Mouse (Mus musculus): ENCODE results near the gene Ckb. TPM values are rescaled to one million over a fixed set of nuclear protein-coding genes. Genes with fewer than 3 reads are reported as not detected.

Gene Ckb
- total RNA-seq, 2 experiments from 2014 or later = 6.7 to 10.8 TPM

DNA sequence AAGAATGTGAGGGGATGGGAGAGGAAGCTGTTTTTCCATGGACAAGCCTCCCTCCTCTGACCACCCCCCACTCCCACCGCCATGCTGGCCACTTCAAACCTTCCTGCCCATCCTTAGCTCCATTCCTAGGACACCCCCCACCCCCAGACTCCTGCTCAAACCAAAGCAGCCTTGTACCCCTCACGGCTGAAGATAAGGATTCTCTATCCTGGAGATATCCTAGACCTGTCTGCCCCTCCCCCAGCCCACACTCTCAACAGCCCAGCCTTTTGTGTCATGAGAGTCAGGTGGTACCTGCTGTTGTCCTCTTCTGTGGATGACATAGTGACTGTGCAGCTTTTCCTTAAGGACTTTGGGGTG lies 15.9 kb upstream of the Ckb start:
- TF ChIP-seq CTCF (IDR thresholded peaks at IDR 0.05) = no peak
- no peak for DNase-seq
- Histone ChIP-seq H3K4me3 (peak overlapping the region; percentile 53), H3K27ac (peak overlapping the region; percentile 86)
- intact Hi-C loops (cut with DNase I) = no loop called here

DNA sequence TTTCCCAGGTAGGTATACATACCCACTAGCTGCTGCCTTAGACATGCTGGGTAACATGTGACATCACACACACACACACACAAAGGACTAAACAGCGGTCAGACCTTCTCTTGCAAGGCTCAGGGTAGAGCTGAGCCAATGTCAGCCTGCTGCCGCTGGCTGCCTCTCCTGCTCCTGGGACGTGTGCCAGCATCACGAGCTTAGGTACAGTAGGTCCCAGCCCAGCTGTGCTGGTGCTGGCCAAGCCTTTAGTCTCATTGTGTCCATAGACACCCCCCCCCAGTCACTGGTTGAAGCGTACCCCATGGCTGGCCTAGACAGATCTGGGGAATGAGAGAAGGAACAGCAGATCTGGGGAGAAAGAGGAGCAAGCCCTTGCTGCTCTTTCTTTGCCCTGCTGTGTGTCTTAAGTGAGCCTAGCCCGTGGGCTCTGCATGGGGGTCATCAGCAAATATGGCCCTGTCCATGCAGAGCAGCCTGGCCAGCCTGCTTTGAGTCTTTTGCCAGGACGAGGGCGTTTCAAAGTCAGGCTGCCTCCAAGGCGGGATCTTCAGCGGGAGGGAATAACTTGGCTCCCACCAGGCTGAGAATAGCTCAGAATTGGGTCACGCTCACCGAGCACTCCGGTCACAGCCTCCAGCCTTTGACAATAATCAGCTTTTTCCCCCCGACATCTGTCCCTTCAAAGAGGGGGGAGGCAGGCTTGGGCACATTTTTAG lies 15.4 kb upstream of the Ckb start:
- no peak for TF ChIP-seq CTCF (IDR thresholded peaks at IDR 0.05)
- peak overlapping the region; percentile 86 for H3K27ac ChIP-seq
- DNase-seq = peak; percentile 91
- intact Hi-C loops (cut with DNase I) = no loop called here
- peak overlapping the region; percentile 53 for H3K4me3 ChIP-seq

DNA sequence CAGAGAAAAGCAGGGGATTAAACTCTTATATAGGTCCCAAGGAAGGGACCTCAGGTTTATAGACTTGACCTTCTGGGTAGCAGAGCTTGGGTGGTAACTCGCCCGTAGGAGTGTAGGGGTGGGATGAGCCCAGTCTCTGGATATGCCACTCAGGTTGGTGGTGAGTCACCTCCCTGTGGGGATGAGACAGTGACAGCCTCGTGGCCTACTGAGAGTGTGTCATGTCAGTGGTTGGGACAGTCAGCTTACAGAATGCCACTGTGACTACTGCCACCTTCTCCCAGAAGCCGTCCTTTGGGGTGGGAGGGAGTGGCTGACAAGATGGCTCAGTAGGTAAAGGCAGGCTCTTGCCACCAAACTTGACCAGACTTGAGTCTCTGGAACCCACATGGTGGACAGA lies 14.3 kb upstream of the Ckb start:
- Histone ChIP-seq H3K27ac (peak overlapping the region; percentile 86), H3K4me3 (no peak overlapping the region)
- intact Hi-C loops (cut with DNase I) = no loop called here
- DNase-seq = no peak
- TF ChIP-seq CTCF (IDR thresholded peaks at IDR 0.05) = no peak

DNA sequence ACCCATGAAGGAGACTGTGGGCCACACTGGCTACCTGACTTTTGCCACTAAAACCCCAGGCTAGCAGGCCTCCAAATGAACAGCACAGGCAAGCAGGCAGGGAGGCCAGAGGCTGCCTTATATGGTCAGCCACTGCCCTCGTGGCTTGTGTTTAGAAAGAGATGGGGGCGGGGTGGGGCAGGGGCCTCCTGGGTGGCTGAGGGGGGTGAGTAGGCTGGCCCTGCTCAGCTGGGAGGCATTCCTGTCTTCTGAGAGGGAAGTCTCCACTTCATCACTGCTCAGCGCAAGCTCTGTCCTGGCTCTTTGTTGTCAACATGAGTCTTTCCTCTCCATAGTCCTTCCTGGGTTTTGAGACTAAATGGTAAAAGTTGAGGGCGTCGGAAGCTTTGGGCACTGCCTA lies 10.7 kb upstream of the Ckb start:
- H3K27ac ChIP-seq = peak overlapping the region; percentile 72
- no peak for TF ChIP-seq CTCF (IDR thresholded peaks at IDR 0.05)
- intact Hi-C loops (cut with DNase I) = no loop called here

DNA sequence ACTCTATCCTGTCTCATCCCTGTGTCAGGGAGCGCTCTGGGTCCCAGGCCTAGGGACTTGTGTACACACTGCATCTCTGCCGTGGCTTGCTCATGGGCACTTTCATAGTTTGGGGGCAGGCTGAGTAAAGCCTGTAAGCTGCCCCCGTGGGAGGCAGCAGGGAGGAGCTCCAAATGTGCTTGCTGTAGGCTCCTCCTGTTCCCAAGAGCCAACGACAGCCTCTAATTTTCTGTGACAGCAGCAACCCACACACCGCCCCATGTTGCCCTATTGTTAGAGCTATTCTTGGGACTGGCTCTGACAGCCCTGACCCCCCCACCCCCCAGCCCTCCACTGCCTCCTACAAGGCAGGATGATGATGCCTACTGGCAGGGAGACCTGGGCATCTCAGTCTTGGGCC lies 9.9 kb upstream of the Ckb start:
- peak overlapping the region; percentile 72 for H3K27ac ChIP-seq
- no peak overlapping the region for H3K4me3 ChIP-seq
- intact Hi-C loops (cut with DNase I) = no loop called here
- no peak for DNase-seq
- TF ChIP-seq CTCF (IDR thresholded peaks at IDR 0.05) = no peak

More for the DNA sequence above, 10.7 kb upstream of the Ckb start:
- H3K4me3 ChIP-seq = no peak overlapping the region
- no peak for DNase-seq

DNA sequence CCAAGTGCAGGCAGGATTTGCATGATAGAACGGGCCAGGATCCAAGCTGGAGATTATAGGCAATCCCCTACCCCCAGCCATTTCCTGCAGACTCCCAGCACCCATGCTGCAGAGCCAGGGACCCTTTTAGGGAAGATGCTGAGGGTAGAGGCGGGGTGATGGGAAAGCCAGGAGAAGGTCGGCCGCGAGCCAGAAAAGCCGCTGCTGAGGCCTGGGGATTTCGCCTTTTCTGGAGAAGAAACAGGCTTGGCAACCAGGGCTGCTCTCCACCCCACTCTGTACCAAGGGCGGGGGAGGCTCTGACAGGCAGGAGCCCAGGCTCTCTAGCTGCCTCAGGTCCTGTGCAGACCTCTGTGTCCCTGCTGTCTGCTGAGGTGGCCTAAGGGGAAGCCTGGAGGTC lies 9.2 kb upstream of the Ckb start:
- H3K4me3 ChIP-seq = no peak overlapping the region
- no peak for DNase-seq
- no peak for TF ChIP-seq CTCF (IDR thresholded peaks at IDR 0.05)
- intact Hi-C loops (cut with DNase I) = no loop called here
- H3K27ac ChIP-seq = peak overlapping the region; percentile 72

DNA sequence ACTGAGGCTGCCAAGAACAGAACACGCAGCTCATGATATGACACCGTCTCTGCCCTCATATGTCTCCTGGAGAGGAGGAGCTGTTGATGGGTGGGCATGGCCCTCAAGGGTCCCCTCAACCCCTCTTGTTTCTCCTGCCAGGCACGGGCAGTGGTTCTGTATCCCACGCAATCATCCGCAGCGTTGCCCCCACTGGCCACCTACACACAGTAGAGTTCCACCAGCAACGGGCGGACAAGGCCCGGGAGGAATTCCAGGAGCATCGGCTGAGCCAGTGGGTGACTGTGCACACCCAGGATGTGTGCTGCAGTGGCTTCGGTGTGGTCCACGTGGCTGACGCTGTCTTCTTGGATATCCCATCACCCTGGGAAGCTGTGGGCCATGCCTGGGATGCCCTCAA lies 8.5 kb upstream of the Ckb start:
- no peak overlapping the region for H3K4me3 ChIP-seq
- DNase-seq = no peak
- intact Hi-C loops (cut with DNase I) = no loop called here
- TF ChIP-seq CTCF (IDR thresholded peaks at IDR 0.05) = no peak
- H3K27ac ChIP-seq = peak overlapping the region; percentile 72

DNA sequence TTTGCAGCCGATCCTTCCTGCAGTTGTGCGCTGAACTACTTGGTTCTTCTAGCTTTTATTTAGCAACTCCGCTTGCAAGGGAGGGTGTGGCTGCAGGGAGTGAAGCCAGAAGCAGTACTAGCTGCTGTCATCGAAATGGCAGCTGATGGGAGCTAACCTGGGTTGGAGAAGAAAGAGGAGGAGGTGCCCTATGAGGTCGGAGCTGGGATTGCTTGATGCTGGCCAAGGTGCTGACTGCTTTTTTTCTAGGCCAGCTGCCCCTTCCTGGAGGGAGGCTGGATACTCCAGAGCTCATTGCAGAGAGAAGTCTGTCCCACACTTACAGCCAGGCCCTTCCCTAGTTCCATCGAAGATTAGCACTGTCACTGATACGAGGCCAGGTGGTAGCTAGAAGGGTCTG lies 6.9 kb upstream of the Ckb start:
- Histone ChIP-seq H3K27ac (peak overlapping the region; percentile 95; the same call in 1 of the 2 replicates), H3K4me3 (peak overlapping the region; percentile 80)
- no peak for DNase-seq
- intact Hi-C loops (cut with DNase I) = loop anchor here (5.0 kb wide), 1 partner anchor 33 kb away; the partner anchor contains the start of genes Apopt1 and Bag5
- no peak for TF ChIP-seq CTCF (IDR thresholded peaks at IDR 0.05)

DNA sequence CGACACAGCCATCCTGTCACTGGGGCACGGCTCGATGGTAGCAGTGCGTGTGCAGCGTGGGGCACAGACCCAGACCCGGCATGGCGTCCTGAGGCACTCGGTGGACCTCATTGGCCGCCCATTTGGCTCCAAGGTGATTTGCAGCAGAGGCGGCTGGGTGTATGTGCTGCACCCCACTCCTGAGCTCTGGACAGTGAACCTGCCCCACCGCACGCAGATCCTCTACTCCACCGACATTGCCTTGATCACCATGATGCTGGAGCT lies 6.5 kb upstream of the Ckb start:
- DNase-seq = no peak
- Histone ChIP-seq H3K27ac (peak overlapping the region; percentile 95), H3K4me3 (peak overlapping the region; percentile 80)
- TF ChIP-seq CTCF (IDR thresholded peaks at IDR 0.05) = no peak
- intact Hi-C loops (cut with DNase I) = loop anchor here (5.0 kb wide), 1 partner anchor 34 kb away; the partner anchor contains the start of genes Apopt1 and Bag5

DNA sequence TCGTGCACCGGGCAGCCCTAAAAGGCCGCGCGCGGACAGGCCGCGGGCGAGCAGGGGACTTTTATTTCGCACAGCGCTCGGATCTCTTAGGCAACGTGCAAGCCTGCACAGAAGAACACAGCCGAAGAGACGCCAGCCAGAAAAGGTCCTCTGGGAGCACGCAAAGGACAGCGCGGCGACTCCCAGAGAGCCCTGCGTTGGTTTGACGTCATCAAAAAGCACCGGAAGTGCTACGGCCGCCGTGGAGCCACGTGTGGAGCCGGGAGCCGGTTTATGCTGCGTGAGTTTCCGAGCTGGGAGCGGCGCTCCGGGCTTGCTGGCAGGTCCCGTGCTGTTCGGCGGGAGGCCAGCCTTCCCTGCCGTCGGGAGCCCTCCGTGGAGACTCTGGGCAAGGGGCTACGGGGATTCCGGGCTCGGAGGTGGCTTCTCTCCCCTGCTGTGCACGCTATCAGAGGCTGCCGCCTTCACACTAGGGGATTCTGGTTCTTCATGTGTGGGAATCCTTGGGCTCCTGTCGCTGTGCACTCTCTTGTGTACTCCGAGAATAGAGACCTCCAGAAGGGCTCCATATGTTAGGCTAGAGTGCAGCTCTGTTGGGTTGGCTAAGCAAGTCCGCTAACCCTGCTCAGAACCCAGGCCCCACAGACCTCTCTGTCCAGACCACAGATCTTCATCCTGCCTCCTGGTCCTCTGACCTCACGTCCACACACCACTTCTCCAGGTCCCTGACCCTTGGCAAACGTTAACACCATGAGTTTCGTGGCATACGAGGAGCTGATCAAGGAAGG lies 5.9 kb upstream of the Ckb start, which contains the start of gene Trmt61a:
Gene Trmt61a (plus strand): TSS at position 224 of the 788 bp plus-strand sequence.
- Histone ChIP-seq H3K27ac (peak within 1 kb of the TSS; percentile 95), H3K4me3 (peak within 1 kb of the TSS; percentile 80)
- TF ChIP-seq CTCF (IDR thresholded peaks at IDR 0.05) = no peak
- DNase-seq = peak; percentile 95
- intact Hi-C loops (cut with DNase I) = loop anchor here (5.0 kb wide), 1 partner anchor 34 kb away; the partner anchor contains the start of genes Apopt1 and Bag5

DNA sequence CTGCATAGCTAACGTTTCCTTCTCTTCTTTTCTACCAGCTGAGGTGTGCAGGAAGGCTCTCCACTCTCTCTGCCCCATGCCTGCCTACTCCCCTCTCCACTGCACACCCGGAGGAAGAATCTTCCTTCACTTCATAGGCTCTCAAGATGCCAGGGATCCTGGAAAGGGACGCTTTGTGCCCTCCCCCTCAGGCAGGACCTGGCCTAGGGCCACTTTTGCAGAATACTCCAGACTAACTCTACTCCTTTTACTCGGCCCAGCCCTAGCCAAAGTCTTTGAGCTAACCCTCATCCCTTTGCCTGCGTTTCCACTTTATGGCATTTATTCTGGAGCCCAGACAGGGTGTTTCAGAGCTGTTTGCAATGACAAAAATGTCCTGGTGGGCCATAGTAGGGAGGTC lies 5.3 kb upstream of the Ckb start:
- Histone ChIP-seq H3K4me3 (peak overlapping the region; percentile 80), H3K27ac (peak overlapping the region; percentile 95)
- DNase-seq = peak; percentile 62
- no peak for TF ChIP-seq CTCF (IDR thresholded peaks at IDR 0.05)
- intact Hi-C loops (cut with DNase I) = loop anchor here (5.0 kb wide), 1 partner anchor 35 kb away; the partner anchor contains the start of genes Apopt1 and Bag5

DNA sequence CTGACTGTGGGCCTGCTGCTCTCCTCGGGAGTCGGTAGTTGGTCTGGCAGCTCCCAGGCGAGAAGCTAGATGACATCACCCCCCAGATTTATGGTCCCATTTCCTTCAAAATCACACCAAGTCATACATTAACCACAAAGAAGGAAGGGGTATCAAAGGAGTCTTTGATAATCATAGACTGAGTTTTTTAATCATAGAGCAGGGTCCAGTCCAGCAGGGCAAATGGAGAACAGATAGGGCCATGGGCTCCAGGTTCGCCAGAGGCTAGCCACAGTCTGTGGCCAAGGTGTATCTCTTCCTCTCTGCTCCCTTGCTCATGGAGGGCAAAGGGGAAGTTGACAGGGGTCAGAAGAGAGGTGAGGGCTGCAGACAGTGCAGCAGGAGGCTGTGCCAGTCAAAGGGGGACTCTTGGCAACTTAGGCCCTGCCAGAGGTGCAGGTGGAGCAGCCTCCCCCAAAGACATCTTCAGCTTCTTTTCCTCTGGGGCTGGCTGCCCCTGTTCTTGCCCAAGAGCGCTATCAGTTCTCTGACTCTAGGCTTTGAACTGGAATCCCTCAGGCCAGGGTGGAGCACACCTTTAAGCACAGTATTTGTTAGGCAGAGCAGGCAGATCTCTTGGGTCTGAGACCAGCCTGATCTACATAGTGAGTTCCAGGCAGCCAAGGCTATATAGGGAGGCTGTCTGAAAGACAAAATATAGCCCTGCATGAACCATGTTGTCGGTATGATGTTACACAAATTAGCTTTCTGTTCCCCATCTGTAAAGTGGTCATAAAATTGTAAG lies 3.9 kb upstream of the Ckb start:
- Histone ChIP-seq H3K27ac (peak overlapping the region; percentile 95; the same call in 1 of the 2 replicates), H3K4me3 (no peak overlapping the region)
- no peak for DNase-seq
- intact Hi-C loops (cut with DNase I) = loop anchor here (5.0 kb wide), 1 partner anchor 36 kb away; the partner anchor contains the start of genes Apopt1 and Bag5
- no peak for TF ChIP-seq CTCF (IDR thresholded peaks at IDR 0.05)

All from gastrocnemius, adult 2 months (tissue).